Mouse (Mus musculus): ENCODE data around the gene Zfp800. TPM values are rescaled to one million over a fixed set of nuclear protein-coding genes. Genes with fewer than 3 reads are reported as not detected.
A peak's percentile ranks its signal among the peaks of the same experiment; 100 is the strongest.

Zfp800 gene
- polyA plus RNA-seq (2014; fragmentation: Nextera tagmentation; extraction: Ambion mirVana), result 12.1 and 17.7 TPM in 2 replicates

DNA sequence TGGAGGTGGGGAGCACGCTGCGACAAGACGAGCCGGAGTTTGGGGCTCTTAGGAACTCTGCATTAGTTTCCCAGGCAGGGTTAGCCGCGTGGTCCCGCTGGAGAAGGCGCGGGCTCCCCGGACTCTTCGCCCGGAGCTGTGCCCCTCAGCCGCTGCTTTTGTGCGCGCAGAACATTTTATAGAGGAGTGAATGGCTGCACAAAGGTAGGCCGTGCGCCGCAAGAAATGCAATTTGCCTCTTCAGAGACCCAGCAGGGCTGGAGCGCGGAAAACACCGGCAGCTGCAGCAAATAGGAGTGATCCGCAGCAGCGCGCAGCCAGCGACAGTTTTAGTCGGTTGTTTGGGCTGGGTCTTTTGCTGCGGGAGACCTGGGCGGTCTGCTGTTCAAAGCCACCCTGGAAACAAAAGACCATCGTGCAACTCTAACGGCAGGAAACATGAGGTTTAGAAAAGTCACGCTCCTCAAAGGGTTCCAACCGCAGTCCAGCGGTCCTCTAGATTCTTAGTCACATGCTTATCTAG, at the start of gene Zfp800:
Gene Zfp800, minus strand, starts transcription at position 325 of the 523 bp plus-strand sequence.
- no peak for ATAC-seq (replicated peaks; ENCODE audit: insufficient number of reproducible peaks, low FRiP score, low TSS enrichment)
- Histone ChIP-seq H3K27ac (ENCODE audit: low read depth, low read length) (no peak within 1 kb of the TSS), H3K4me3 (ENCODE audit: low read depth, low read length) (peak within 1 kb of the TSS; percentile 51), H3K4me1 (ENCODE audit: control insufficient read depth, insufficient read depth, low read length) (0 out of 2 replicates have a peak, but pooled peaks cover 2% of the 10 kb centered on the region), H3K4me2 (peak within 1 kb of the TSS; percentile 76), H3K9me3 (replicated peaks; ENCODE audit: control insufficient read depth, low read length) (no peaks in the 10 kb centered on the region; the same call in 1 of the 2 replicates), H3K27me3 (ENCODE audit: control insufficient read depth, insufficient read depth, low read length) (peaks cover 31% of the 10 kb centered on the region), H3K36me3 (ENCODE audit: control insufficient read depth, insufficient read depth, low read length) (no peaks in the 10 kb centered on the region), H3K9ac (ENCODE audit: low read depth, low read length) (peak within 1 kb of the TSS; percentile 49; the same call in 1 of the 2 replicates)
- 1% methylated on average over 33 of the region's 33 CpGs for WGBS (ENCODE audit: insufficient replicate concordance)

DNA sequence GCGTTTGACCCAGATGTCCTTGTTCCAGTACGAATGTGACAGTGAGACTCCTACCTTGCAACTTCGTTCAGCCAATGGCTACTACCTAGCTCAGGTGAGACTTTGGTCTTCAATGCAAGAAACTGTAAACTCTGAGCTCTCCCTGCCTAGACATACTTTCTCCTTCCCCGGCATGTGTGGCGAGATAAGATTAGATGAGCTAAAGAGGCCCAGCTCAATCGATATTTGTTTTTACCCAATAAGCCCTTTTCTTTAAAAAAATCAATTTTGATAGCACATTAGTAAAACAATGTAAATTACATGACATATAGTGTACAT, 33.7 kb upstream of the Zfp800 start:
- ATAC-seq (replicated peaks; ENCODE audit: insufficient number of reproducible peaks, low FRiP score, low TSS enrichment), result no peak
- H3K27ac ChIP-seq (ENCODE audit: low read depth, low read length), result no peak overlapping the region
- H3K4me2 ChIP-seq, result no peak overlapping the region
- H3K4me1 ChIP-seq (ENCODE audit: control insufficient read depth, insufficient read depth, low read length), result no peaks in the 10 kb centered on the region
- no peak overlapping the region for H3K4me3 ChIP-seq (ENCODE audit: low read depth, low read length)
- H3K27me3 ChIP-seq (ENCODE audit: control insufficient read depth, insufficient read depth, low read length), result no peaks in the 10 kb centered on the region
- WGBS (ENCODE audit: insufficient replicate concordance), result 57% methylated on average over 6 of the region's 6 CpGs
- H3K9ac ChIP-seq (ENCODE audit: low read depth, low read length), result no peak overlapping the region
- H3K9me3 ChIP-seq (replicated peaks; ENCODE audit: control insufficient read depth, low read length), result no peaks in the 10 kb centered on the region
- peaks cover 3% of the 10 kb centered on the region; the same call in 1 of the 2 replicates for H3K36me3 ChIP-seq (ENCODE audit: control insufficient read depth, insufficient read depth, low read length)

DNA sequence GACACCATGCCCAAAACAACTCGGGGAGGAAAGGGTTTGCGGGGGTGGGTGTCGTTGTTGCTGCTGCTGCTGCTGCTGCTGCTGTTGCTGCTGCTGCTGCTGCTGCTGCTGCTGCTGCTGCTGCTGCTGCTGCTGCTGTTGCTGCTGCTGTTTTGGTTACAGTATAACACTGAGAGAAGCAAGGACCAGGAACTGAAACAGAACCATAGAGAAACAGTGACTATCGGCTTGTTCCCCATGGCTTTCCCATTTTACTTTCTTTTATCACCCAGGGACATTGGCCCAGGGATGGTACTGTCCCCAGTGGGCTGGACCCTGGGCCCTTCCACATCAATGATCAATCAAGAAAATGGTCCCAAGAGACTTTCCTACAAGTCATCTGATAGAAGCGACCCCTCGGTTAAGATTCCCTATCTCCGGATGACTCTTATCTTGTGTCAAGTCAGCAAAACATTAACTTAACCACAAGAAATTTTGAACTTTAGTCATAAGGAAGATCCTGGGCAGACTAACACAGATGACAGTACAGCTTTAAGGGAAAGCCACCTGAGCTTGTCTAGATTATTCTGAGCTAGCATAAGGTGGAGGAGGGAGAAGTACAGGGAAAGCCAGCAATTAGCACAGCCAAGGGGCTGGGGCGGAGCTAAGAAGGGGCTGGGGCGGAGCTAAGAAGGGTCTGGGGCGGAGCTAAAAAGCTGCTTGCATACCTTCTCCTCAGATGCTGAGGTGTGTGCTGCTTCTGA, 33.2 kb upstream of the Zfp800 start:
- Histone ChIP-seq H3K36me3 (ENCODE audit: control insufficient read depth, insufficient read depth, low read length) (peaks cover 8% of the 10 kb centered on the region), H3K27me3 (ENCODE audit: control insufficient read depth, insufficient read depth, low read length) (no peaks in the 10 kb centered on the region), H3K4me3 (ENCODE audit: low read depth, low read length) (no peak overlapping the region), H3K9me3 (replicated peaks; ENCODE audit: control insufficient read depth, low read length) (no peaks in the 10 kb centered on the region), H3K9ac (ENCODE audit: low read depth, low read length) (no peak overlapping the region), H3K27ac (ENCODE audit: low read depth, low read length) (no peak overlapping the region), H3K4me2 (no peak overlapping the region), H3K4me1 (ENCODE audit: control insufficient read depth, insufficient read depth, low read length) (no peaks in the 10 kb centered on the region)
- WGBS (ENCODE audit: insufficient replicate concordance), result 78% methylated on average over 10 of the region's 10 CpGs
- no peak for ATAC-seq (replicated peaks; ENCODE audit: insufficient number of reproducible peaks, low FRiP score, low TSS enrichment)

DNA sequence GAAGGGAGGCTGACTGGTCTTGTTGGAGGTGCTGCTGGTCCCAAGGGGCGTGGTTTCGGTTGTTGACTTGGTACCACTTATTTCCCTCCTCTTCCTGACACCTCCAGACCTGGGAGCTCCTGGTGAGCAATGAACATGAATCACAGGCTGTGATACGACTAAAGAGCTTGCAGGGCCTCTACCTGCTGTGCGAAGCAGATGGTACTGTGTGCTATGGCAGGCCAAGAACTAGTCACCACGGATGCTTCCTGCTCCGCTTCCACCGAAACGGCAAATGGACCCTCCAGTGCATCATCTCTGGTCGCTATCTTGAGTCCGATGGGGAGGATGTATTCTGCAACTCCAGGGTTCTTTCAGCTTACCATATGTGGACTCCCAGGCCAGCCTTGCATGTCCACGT, 32.1 kb upstream of the Zfp800 start:
- H3K9me3 ChIP-seq (replicated peaks; ENCODE audit: control insufficient read depth, low read length), result no peaks in the 10 kb centered on the region
- H3K36me3 ChIP-seq (ENCODE audit: control insufficient read depth, insufficient read depth, low read length), result peaks cover 15% of the 10 kb centered on the region
- H3K4me3 ChIP-seq (ENCODE audit: low read depth, low read length), result no peak overlapping the region
- H3K4me1 ChIP-seq (ENCODE audit: control insufficient read depth, insufficient read depth, low read length), result peaks cover 2% of the 10 kb centered on the region
- no peaks in the 10 kb centered on the region for H3K27me3 ChIP-seq (ENCODE audit: control insufficient read depth, insufficient read depth, low read length)
- no peak overlapping the region for H3K27ac ChIP-seq (ENCODE audit: low read depth, low read length)
- H3K9ac ChIP-seq (ENCODE audit: low read depth, low read length), result no peak overlapping the region
- no peak overlapping the region for H3K4me2 ChIP-seq
- ATAC-seq (replicated peaks; ENCODE audit: insufficient number of reproducible peaks, low FRiP score, low TSS enrichment), result no peak
- WGBS (ENCODE audit: insufficient replicate concordance), result 83% methylated on average over 11 of the region's 11 CpGs

DNA sequence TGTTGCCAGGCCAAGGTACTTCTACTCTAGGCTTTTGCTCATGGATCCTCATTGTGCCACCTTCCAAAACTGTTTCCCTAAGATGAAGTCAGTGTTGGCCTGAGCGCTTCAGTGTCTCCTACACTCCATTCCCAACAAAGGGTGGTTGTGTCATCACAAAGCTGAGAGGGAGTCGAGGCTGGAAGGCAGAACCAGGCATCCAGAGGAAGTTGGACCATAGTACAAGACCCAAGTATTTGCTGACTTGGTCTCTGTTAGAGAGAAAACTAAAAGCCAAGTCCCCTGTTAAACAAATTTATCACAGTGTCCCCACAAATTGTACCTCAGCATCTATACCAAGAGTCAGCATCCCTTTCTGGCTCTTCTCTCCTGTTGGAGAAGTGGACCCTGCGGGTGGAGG, 30.5 kb upstream of the Zfp800 start, which contains the start of gene Gcc1:
Gene Gcc1, minus strand, starts transcription at position 101 of the 400 bp plus-strand sequence.
- Histone ChIP-seq H3K4me3 (ENCODE audit: low read depth, low read length) (no peak within 1 kb of the TSS), H3K27me3 (ENCODE audit: control insufficient read depth, insufficient read depth, low read length) (no peaks in the 10 kb centered on the region), H3K27ac (ENCODE audit: low read depth, low read length) (no peak within 1 kb of the TSS), H3K4me2 (no peak within 1 kb of the TSS), H3K9ac (ENCODE audit: low read depth, low read length) (no peak within 1 kb of the TSS), H3K9me3 (replicated peaks; ENCODE audit: control insufficient read depth, low read length) (no peaks in the 10 kb centered on the region), H3K4me1 (ENCODE audit: control insufficient read depth, insufficient read depth, low read length) (peaks cover 11% of the 10 kb centered on the region), H3K36me3 (ENCODE audit: control insufficient read depth, insufficient read depth, low read length) (peaks cover 18% of the 10 kb centered on the region)
- WGBS (ENCODE audit: insufficient replicate concordance), result 80% methylated on average over 3 of the region's 3 CpGs
- no peak for ATAC-seq (replicated peaks; ENCODE audit: insufficient number of reproducible peaks, low FRiP score, low TSS enrichment)

DNA sequence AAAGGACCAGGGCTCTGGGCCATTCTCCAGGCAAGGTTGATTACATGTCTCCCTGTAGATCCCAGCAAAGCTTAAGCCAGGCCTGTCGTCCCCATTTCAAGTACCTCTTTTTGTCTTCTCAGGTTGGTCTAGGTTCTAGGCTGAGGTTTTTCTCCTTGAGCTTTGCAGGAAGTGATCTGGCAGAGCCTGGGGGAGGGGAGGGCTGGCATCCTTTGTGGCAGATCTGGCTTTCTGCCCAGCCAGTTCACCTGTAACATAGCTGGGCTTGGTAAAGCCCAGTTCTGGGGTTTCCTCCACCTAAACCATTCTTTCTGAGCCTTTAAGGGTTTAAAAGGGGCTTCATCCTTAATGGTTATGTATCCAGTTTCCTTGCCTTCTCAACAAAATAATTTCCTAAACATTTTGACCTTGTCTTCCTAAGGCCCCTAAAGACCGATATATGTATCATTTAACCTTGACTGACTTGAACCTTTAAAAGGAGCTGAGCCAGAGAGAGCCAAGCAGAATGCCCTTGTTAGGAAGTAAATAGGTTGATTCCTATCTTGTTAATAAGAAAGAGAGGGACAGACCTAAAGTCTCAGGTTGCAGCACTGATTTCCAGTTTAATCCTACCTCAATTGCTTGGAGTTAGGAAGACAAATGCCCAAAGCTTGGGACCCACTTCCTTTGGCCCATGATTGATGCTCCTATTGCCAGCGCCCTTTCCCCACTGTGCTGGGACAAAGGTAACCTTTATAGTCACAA, 29.5 kb upstream of the Zfp800 start, which contains the start of gene Fscn3:
Gene Fscn3, plus strand, starts transcription at position 694 of the 744 bp plus-strand sequence.
- H3K4me2 ChIP-seq, result no peak within 1 kb of the TSS
- no peak within 1 kb of the TSS for H3K9ac ChIP-seq (ENCODE audit: low read depth, low read length)
- ATAC-seq (replicated peaks; ENCODE audit: insufficient number of reproducible peaks, low FRiP score, low TSS enrichment), result no peak
- WGBS (ENCODE audit: insufficient replicate concordance), result 78% methylated on average over 3 of the region's 3 CpGs
- peaks cover 18% of the 10 kb centered on the region for H3K36me3 ChIP-seq (ENCODE audit: control insufficient read depth, insufficient read depth, low read length)
- peaks cover 12% of the 10 kb centered on the region for H3K4me1 ChIP-seq (ENCODE audit: control insufficient read depth, insufficient read depth, low read length)
- no peak within 1 kb of the TSS for H3K4me3 ChIP-seq (ENCODE audit: low read depth, low read length)
- H3K9me3 ChIP-seq (replicated peaks; ENCODE audit: control insufficient read depth, low read length), result no peaks in the 10 kb centered on the region
- no peak within 1 kb of the TSS for H3K27ac ChIP-seq (ENCODE audit: low read depth, low read length)
- no peaks in the 10 kb centered on the region for H3K27me3 ChIP-seq (ENCODE audit: control insufficient read depth, insufficient read depth, low read length)

DNA sequence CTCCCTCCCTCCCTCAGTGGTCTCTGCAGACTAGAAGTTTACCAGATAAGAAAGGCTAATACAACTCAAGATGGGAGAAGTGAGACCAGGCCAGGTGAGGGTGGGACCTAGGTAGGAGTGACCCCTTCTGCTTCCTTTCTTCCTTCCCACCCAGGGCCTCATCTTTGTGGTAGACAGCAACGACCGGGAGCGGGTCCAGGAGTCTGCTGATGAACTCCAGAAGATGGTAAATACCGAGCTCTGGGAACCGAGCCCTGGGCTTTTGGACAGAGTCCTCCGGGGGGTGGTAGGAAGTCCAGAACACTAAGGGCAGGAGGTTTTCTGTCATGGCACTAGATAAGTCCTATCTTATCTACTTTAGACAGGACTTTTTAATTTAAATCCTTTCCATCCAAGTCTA, 27.2 kb upstream of the Zfp800 start:
- Histone ChIP-seq H3K4me2 (peak overlapping the region; percentile 74), H3K27ac (ENCODE audit: low read depth, low read length) (peak overlapping the region; percentile 59), H3K9ac (ENCODE audit: low read depth, low read length) (peak overlapping the region; percentile 49), H3K36me3 (ENCODE audit: control insufficient read depth, insufficient read depth, low read length) (peaks cover 18% of the 10 kb centered on the region), H3K4me3 (ENCODE audit: low read depth, low read length) (peak overlapping the region; percentile 95), H3K27me3 (ENCODE audit: control insufficient read depth, insufficient read depth, low read length) (no peaks in the 10 kb centered on the region), H3K4me1 (ENCODE audit: control insufficient read depth, insufficient read depth, low read length) (peaks cover 26% of the 10 kb centered on the region), H3K9me3 (replicated peaks; ENCODE audit: control insufficient read depth, low read length) (no peaks in the 10 kb centered on the region)
- 63% methylated on average over 6 of the region's 6 CpGs for WGBS (ENCODE audit: insufficient replicate concordance)
- no peak for ATAC-seq (replicated peaks; ENCODE audit: insufficient number of reproducible peaks, low FRiP score, low TSS enrichment)

DNA sequence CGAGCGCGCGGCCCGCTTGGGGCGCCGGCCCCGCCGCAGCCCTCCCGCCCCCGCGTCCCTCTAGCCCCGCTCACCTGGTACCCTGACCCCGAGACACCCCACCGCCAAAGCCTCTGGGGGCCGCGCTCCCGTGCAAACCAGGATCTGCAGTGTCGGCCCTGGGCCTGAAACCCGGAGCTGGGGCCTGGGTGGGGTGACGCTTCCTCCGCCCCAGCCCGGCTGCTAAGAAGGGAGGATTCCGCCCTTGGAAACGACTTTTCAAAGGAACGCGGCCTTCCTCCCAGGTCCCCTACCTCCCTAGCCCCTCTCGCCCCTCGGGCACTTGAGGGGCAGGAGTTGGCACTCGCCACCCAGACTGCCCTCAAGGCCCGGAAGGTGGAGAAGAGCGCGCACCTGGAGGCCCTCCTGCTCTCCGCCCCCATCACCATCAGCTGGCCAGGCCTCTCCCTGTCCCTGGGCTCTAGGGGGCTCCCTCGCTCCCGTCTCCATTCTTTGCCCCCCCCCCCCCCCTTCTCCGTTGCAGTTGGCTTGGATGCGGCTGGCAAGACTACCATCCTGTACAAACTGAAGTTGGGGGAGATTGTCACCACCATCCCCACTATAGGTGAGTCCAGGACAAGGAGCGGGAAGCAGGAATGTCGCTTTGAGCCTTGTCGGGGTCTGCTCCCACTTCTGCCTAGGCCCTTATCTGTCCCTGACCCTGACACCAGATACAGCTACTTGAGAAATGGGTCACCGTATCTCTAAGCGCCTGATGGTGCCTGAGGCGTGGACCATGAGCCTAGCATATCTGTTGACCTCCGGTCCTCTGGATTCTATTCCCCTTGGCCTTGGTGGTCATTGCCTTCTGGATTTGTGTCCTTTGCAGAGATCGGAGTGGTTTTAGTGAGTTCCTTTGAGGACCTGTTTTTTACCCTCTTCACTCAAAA, 26.2 kb upstream of the Zfp800 start:
- H3K9ac ChIP-seq (ENCODE audit: low read depth, low read length), result peak overlapping the region; percentile 93
- H3K27ac ChIP-seq (ENCODE audit: low read depth, low read length), result peak overlapping the region; percentile 88
- peaks cover 19% of the 10 kb centered on the region for H3K36me3 ChIP-seq (ENCODE audit: control insufficient read depth, insufficient read depth, low read length)
- H3K9me3 ChIP-seq (replicated peaks; ENCODE audit: control insufficient read depth, low read length), result no peaks in the 10 kb centered on the region
- WGBS (ENCODE audit: insufficient replicate concordance), result 6% methylated on average over 37 of the region's 46 CpGs
- H3K4me3 ChIP-seq (ENCODE audit: low read depth, low read length), result peak overlapping the region; percentile 95
- H3K4me1 ChIP-seq (ENCODE audit: control insufficient read depth, insufficient read depth, low read length), result peaks cover 31% of the 10 kb centered on the region
- peak overlapping the region; percentile 74 for H3K4me2 ChIP-seq
- peak; percentile 49 for ATAC-seq (replicated peaks; ENCODE audit: insufficient number of reproducible peaks, low FRiP score, low TSS enrichment)
- no peaks in the 10 kb centered on the region for H3K27me3 ChIP-seq (ENCODE audit: control insufficient read depth, insufficient read depth, low read length)
